Mouse (Mus musculus) adrenal gland, postnatal 36 days (tissue): ENCODE measurements around the gene Zbp1. TPM values are rescaled to one million over a fixed set of nuclear protein-coding genes. Genes with fewer than 3 reads are reported as not detected.

Source experiments
- total RNA-seq, 2 experiments: library from RNA; stranded (reverse); gene quantifications; 2 replicates each; pipeline ENCODE4 v1.2.3; 2021

The Zbp1 gene
- total RNA-seq, 2 experiments from 2014 or later: 1.6 to 4.9 TPM

Other genes starting within 250 kb of the Zbp1 start
- gene Spo11, start 241.2 kb downstream of the Zbp1 start, total RNA-seq: not detected
- gene Rae1, start 218.8 kb downstream of the Zbp1 start, total RNA-seq: 10 to 100 TPM; 64.8 to 66.1 TPM
- 10 to 100 TPM; 20.8 to 30.0 TPM for gene Rbm38, start 198.4 kb downstream of the Zbp1 start, total RNA-seq
- under 1 TPM; 0.10 TPM for gene Ctcfl, start 99.4 kb downstream of the Zbp1 start, total RNA-seq
- 100 to 1,000 TPM; 816 to 818 TPM for gene Pck1, start 65.9 kb downstream of the Zbp1 start, total RNA-seq
- gene Pmepa1, start 57.6 kb upstream of the Zbp1 start, total RNA-seq: 10 to 100 TPM; 54.8 to 55.5 TPM